ENCODE assay signal across 11 mouse cellular contexts in the genomic region with DNA sequence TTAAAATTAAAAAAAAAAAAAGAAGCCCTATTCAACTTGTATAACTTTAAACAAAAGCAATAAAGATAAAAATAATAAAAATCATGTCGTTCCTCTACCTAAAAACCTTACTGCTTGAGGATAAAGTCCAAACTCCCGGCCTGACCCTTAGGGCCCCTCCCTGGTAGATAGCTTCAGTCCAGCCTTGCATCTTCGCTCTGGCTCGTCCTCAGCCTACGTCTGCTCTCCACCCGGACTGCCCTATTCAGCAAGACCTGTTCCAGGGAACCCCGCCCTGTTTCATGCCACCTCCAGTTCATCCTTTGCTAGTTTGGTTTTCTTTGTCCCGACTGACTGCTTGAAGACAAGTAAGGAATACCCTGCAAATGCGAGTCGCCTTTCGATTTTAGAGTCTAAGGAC.
"Had no signal": no experiment of that assay in that cellular context is flagged by ENCODE, and none has a peak within 500 bp of the region (broad histone marks: within the 10 kb centered on the region; RNA-seq: fewer than 3 reads in every experiment).

No protein-coding gene starts in this region.

- H3K27ac ChIP-seq: layer of hippocampus, adult 2 months; left cerebral cortex, adult 2 months; macrophage; midbrain, embryonic 12.5 days had no signal

- DNase-seq: kidney, adult 18-20 months; layer of hippocampus, adult 9-11 months; layer of hippocampus, postnatal 36 days; liver, embryonic 13.5 days; lung, embryonic 14.5 days; thymus, adult 18-20 months; thymus, postnatal 36 days had no signal

- H3K4me3 ChIP-seq: layer of hippocampus, adult 2 months; left cerebral cortex, adult 2 months; liver, embryonic 13.5 days; midbrain, embryonic 12.5 days had no signal

- H3K4me2 ChIP-seq: liver, embryonic 13.5 days; lung, embryonic 14.5 days; midbrain, embryonic 12.5 days had no signal

- H3K9me3 ChIP-seq: liver, embryonic 13.5 days; midbrain, embryonic 12.5 days had no signal

- H3K9ac ChIP-seq: lung, embryonic 14.5 days; midbrain, embryonic 12.5 days had no signal

- H3K36me3 ChIP-seq: midbrain, embryonic 12.5 days had no signal

- H3K27me3 ChIP-seq: liver, embryonic 13.5 days; midbrain, embryonic 12.5 days had no signal
